Mouse (Mus musculus): ENCODE results near the gene Eef2k.

- no peak for TF ChIP-seq CTCF (IDR thresholded peaks at IDR 0.05; ENCODE audit: control insufficient read depth, insufficient read depth, insufficient read length)
- no peak for TF ChIP-seq USF1 (IDR thresholded peaks at IDR 0.05; ENCODE audit: low read depth)
- no peak for TF ChIP-seq MAX (IDR thresholded peaks at IDR 0.05)
- TF ChIP-seq CEBPB (IDR thresholded peaks at IDR 0.05; ENCODE audit: low read depth) = no peak
- no peak for TF ChIP-seq MYOG (IDR thresholded peaks at IDR 0.05; ENCODE audit: control insufficient read depth, extremely low read depth, insufficient read length)
- no peak for TF ChIP-seq FOSL1 (IDR thresholded peaks at IDR 0.05; ENCODE audit: insufficient read depth, low read length, poor library complexity, severe bottlenecking)
Measured at GRCm38 (mm10) chr7:120844689-120845088, 2.1 kb downstream of the Eef2k start.
